Mouse (Mus musculus) neural tube, embryonic 12.5 days (tissue): ENCODE data around the gene Spry1. TPM values are rescaled to one million over a fixed set of nuclear protein-coding genes. Genes with fewer than 3 reads are reported as not detected.
"Not testable (repeated sequence)": the region's sequence is repeated elsewhere in the genome, so short reads cannot be mapped to it uniquely, and the experiment has no call there.

Experiments used
- ATAC-seq: fragments of 200-750 bp; cut with Nextera tagmentation; 2 replicates; pipeline ENCODE4 v1.8.0; 2017; ENCODE audit warnings: low read depth, mild to moderate bottlenecking, moderate TSS enrichment, moderate library complexity; ENCODE audit not compliant: low FRiP score
- H3K27ac ChIP-seq: fragments of 300-500 bp; sonication (generic); 2 replicates; pipeline ENCODE4 v1.5.1; 2016
- H3K27me3 ChIP-seq: fragments of 300-500 bp; sonication (generic); replicated peaks from 2 replicates; pipeline ENCODE4 v1.6.1; 2016; ENCODE audit warnings: mild to moderate bottlenecking
- H3K36me3 ChIP-seq: fragments of 300-500 bp; sonication (generic); 2 replicates; pipeline ENCODE4 v1.6.1; 2016; ENCODE audit warnings: mild to moderate bottlenecking
- H3K4me1 ChIP-seq: fragments of 300-500 bp; sonication (generic); 2 replicates; pipeline ENCODE4 v1.6.1; 2016
- H3K4me2 ChIP-seq: fragments of 300-500 bp; sonication (generic); replicated peaks from 2 replicates; pipeline ENCODE4 v1.6.1; 2016; ENCODE audit warnings: mild to moderate bottlenecking
- H3K4me3 ChIP-seq: fragments of 300-500 bp; sonication (generic); 2 replicates; pipeline ENCODE4 v1.5.1; 2016
- H3K9ac ChIP-seq: fragments of 300-500 bp; sonication (generic); 2 replicates; pipeline ENCODE4 v1.6.1; 2016; ENCODE audit warnings: mild to moderate bottlenecking
- H3K9me3 ChIP-seq: fragments of 300-500 bp; sonication (generic); 2 replicates; pipeline ENCODE4 v1.6.1; 2016; ENCODE audit warnings: mild to moderate bottlenecking
- WGBS: fragments of 180-500 bp; shearing (Covaris S2); methylation state at CpG from one replicate; pipeline ENCODE4 v1.1.7; 2016; 5-methylcytosine and 5-hydroxymethylcytosine counted together
- polyA plus RNA-seq: library from polyadenylated mRNA; unstranded; fragments of >200 nt; fragmentation: Nextera tagmentation; extraction: Ambion mirVana; gene quantifications from 2 replicates; pipeline ENCODE4 v1.2.1, GENCODE M21; 2016

Gene Spry1
- 5.0 and 6.9 TPM in 2 replicates for polyA plus RNA-seq

DNA sequence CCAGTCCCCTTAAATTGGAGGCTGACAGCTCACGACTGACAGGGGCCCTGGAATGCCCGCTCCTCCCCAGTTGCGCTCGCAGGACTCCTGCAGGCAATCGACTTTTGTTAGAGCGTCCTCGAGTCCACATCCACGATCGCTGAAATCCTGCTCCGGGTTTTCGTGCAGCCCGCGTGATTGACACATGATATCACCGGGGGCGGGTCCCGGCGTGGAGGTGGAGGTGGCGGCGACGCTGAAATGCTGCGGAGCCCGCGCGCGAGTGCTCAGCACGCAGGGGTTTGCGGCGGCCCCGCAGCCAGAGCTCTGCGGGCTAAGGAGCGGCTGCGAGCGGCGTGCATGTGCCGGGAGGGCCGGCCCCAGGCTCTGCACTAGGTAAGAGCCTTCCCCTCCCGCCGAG is at the start of gene Spry1:
Gene Spry1 (plus strand): TSS at position 258 of the 400 bp plus-strand sequence.
- Histone ChIP-seq H3K4me2 (peak within 1 kb of the TSS; percentile 90), H3K36me3 (peaks cover 13% of the 10 kb centered on the region), H3K9me3 (no peaks in the 10 kb centered on the region), H3K9ac (peak within 1 kb of the TSS; percentile 75), H3K27me3 (peaks cover 21% of the 10 kb centered on the region), H3K4me3 (peak within 1 kb of the TSS; percentile 80), H3K4me1 (peaks cover 15% of the 10 kb centered on the region), H3K27ac (peak within 1 kb of the TSS; percentile 60; the same call in 1 of the 2 replicates)
- under 1% methylated on average over 38 of the region's 38 CpGs for WGBS
- peak; percentile 89 for ATAC-seq

DNA sequence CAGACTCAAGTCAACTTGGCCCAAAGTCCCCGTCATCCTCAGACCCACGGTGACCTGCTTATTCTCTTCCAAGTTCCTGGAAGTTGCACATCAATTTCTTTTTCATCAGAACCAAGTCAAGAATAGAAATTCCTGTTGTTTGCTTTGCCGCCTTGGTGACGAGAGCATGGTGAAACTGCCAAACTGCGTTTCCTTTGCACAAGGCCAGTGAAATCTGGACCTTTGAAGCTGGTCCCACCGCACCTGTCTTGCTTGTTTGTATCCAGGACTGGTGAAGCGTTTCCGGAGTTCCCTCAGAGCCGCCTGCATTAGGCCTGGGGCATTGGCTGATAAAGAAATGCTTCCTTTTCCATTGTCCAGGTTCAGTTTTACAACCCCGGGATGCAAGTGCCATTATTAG is 44.0 kb upstream of the Spry1 start:
- no peaks in the 10 kb centered on the region for H3K27me3 ChIP-seq
- H3K4me3 ChIP-seq: no peak overlapping the region
- H3K4me1 ChIP-seq: peaks cover 2% of the 10 kb centered on the region; the same call in 1 of the 2 replicates
- H3K27ac ChIP-seq: no peak overlapping the region
- no peaks in the 10 kb centered on the region for H3K9me3 ChIP-seq
- ATAC-seq: no peak
- no peak overlapping the region for H3K4me2 ChIP-seq
- H3K36me3 ChIP-seq: no peaks in the 10 kb centered on the region
- H3K9ac ChIP-seq: no peak overlapping the region
- WGBS: 58% methylated on average over 10 of the region's 10 CpGs

DNA sequence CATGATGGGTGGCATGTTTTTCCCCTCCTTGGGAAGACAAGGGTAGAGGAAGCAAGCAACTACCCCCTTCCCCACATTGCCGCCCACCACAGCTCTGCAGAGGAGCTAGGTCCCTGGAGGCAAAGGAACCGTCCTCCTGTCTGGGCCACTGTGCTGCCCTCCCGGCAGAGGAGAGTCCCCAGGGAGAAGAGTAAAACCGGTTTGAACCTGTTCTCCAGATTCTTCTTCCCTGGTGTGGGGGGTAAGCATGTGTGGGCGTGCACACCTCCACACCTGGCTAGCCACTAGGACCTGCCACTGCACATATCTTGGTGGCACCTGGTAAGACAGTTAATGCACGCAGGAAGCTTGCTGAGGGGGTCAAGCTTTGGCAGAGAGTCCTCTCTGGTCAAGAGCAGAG is 43.2 kb upstream of the Spry1 start:
- 0 out of 2 replicates have a peak, but pooled peaks have one; percentile 13 for ATAC-seq
- Histone ChIP-seq H3K27ac (no peak overlapping the region), H3K4me2 (no peak overlapping the region), H3K4me1 (peaks cover 2% of the 10 kb centered on the region; the same call in 1 of the 2 replicates), H3K9me3 (no peaks in the 10 kb centered on the region), H3K27me3 (no peaks in the 10 kb centered on the region), H3K4me3 (no peak overlapping the region), H3K9ac (no peak overlapping the region), H3K36me3 (no peaks in the 10 kb centered on the region)
- 69% methylated on average over 6 of the region's 6 CpGs for WGBS

DNA sequence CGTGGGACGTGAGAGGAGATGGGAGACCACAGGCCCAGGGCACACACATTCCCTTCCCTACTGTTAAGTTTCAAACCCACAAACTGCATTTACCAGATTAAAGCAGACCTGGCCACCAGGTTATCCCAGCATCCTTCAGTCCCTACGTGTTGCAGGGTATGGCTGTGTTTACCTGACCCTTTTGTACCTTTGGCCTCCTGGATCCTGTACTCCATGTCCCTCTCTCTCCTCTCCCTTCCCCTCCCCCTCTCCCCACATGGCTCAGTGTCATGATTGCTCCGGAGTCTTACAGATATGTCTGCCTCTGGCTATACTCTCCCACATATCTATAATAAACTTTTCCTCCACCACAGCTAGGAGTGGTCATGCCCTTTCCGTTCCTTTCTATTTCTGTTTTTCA is 42.5 kb upstream of the Spry1 start:
- no peak overlapping the region for H3K9ac ChIP-seq
- H3K9me3 ChIP-seq: no peaks in the 10 kb centered on the region
- no peaks in the 10 kb centered on the region for H3K27me3 ChIP-seq
- H3K4me2 ChIP-seq: no peak overlapping the region
- H3K4me3 ChIP-seq: no peak overlapping the region
- peaks cover 2% of the 10 kb centered on the region; the same call in 1 of the 2 replicates for H3K4me1 ChIP-seq
- WGBS: 86% methylated on average over 5 of the region's 5 CpGs
- no peaks in the 10 kb centered on the region for H3K36me3 ChIP-seq
- ATAC-seq: no peak
- H3K27ac ChIP-seq: no peak overlapping the region

DNA sequence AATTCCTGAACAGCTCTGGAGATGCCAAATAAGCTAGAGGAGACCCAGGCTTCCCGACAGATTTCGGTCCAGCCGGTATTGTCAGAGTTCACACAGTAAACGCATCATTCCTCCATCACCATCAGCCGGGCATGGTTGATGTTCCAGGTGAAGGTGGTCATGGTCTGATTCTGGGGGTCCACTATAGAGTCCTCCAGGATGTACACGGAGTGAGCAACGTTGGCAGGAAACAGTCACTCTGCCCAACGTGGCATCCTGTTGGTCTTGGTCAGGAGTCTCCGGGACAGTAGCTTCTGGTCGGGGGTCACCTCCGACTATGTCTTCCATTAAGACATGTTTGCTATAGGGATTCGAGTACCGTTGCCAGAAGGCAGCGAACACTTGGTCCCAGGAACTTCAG is 40.1 kb upstream of the Spry1 start:
- H3K27me3 ChIP-seq, H3K36me3 ChIP-seq, H3K4me2 ChIP-seq, H3K4me3 ChIP-seq, H3K4me1 ChIP-seq, H3K9me3 ChIP-seq, ATAC-seq, H3K9ac ChIP-seq, H3K27ac ChIP-seq: not testable (repeated sequence)
- 95% methylated on average over 14 of the region's 14 CpGs for WGBS

DNA sequence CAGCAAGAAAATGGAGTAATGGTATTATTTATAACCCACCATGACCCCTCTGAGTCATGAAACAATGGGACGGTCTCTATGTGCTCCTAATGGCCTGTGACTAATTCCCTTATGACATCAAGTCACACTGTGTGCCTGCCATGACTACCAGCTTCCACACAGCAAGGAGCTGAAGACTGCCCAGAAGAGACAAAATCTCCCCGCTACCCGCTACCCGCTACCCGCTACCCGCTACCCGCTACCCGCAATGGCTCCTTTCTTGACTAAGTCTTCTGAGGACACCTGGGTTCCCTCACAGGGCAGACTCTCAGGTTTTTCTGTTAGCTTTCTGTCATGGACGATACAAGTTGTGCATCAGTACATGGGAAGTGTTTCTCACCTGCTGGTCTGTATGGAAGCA is 37.4 kb upstream of the Spry1 start:
- no peak for ATAC-seq
- 94% methylated on average over 9 of the region's 9 CpGs for WGBS
- no peaks in the 10 kb centered on the region for H3K36me3 ChIP-seq
- H3K27ac ChIP-seq: no peak overlapping the region
- no peak overlapping the region for H3K9ac ChIP-seq
- no peaks in the 10 kb centered on the region for H3K9me3 ChIP-seq
- H3K4me2 ChIP-seq: no peak overlapping the region
- H3K27me3 ChIP-seq: no peaks in the 10 kb centered on the region
- no peaks in the 10 kb centered on the region for H3K4me1 ChIP-seq
- H3K4me3 ChIP-seq: no peak overlapping the region

DNA sequence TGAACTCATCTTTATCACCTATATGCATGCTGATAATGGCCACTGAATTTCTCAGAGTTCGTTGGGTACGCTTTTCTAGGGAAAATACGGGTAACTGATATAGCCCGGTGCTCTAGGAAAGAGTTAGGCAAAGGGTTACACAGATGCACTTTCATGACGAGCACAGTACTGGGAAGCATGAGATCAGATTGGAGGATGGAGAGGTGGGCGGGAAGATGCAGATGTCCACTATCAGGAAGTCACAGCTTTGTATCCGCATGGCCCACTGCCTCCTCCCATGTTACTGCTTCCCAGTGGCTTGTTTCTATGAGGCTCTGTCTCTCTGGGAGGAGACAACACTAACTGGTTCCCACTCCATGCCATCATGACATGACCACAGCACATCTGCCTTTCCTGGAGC is 36.9 kb upstream of the Spry1 start:
- no peak for ATAC-seq
- H3K27ac ChIP-seq: no peak overlapping the region
- H3K27me3 ChIP-seq: no peaks in the 10 kb centered on the region
- WGBS: 88% methylated on average over 7 of the region's 7 CpGs
- H3K4me3 ChIP-seq: no peak overlapping the region
- H3K9ac ChIP-seq: no peak overlapping the region
- H3K36me3 ChIP-seq: no peaks in the 10 kb centered on the region
- no peak overlapping the region for H3K4me2 ChIP-seq
- H3K4me1 ChIP-seq: no peaks in the 10 kb centered on the region
- H3K9me3 ChIP-seq: no peaks in the 10 kb centered on the region

DNA sequence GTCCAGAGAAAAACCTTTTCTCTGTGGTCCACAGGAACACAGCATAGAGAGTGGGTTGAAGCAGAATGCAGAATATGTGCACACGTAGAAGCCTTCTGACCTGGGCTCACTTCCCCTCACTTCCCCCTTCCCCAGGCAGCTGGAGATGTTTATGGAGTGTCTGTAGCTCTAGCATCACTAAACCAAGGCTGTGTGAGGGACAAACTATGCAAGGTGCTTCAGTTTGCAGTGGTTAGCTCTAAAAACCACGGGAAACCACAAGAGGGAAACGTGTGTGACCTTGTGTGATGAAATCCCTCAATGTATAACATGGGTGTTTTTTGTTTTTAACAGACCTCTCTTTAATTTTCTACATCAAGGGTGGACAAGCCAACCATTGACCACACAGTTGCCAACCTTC is 36.2 kb upstream of the Spry1 start:
- Histone ChIP-seq H3K4me1 (no peaks in the 10 kb centered on the region), H3K27me3 (no peaks in the 10 kb centered on the region), H3K4me3 (no peak overlapping the region), H3K4me2 (no peak overlapping the region), H3K9ac (no peak overlapping the region), H3K9me3 (no peaks in the 10 kb centered on the region), H3K27ac (no peak overlapping the region), H3K36me3 (no peaks in the 10 kb centered on the region)
- WGBS: 88% methylated on average over 3 of the region's 3 CpGs
- no peak for ATAC-seq

DNA sequence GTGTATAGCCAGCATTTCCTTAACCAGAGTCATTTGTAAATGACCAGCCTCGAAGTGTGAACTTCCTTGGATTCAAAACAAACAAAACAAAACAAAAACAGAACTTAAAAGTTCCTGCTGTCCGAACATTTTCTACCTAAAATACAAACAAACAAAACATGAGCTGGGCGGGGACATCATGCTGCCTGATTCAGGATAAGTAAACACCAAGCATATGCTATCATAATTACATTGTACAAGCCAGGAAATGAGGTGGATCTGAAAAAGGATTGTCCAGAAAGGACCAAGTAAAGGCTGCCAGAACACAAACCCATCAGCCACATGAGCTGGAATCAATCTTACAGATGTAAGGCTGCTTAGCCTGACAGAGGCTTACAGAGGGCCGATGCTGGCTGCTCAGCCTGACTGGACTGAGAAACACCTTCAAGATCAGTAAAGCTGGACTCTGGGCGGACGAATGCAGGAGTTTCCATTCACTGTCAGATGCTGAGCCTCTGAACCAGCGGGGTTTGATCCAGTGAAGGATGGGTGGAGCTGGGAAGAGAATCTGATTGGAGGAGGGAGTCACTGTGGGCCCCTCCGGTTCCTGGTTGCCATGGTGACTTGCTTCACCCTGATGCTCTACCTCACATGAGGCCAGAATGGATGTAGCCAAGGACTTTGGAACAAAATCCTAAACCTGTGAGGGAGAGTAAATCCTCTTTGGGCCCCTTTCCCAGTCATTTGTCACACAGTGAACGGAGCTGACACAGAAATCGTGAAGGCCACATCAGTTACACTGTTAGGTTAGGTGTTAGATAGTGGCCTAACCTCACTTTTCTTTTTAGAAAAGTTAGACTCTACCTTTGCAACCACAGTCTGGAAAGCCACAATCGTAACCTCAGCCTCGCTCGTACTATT is 34.5 kb upstream of the Spry1 start:
- Histone ChIP-seq H3K36me3 (no peaks in the 10 kb centered on the region), H3K27ac (no peak overlapping the region), H3K4me1 (no peaks in the 10 kb centered on the region), H3K9ac (no peak overlapping the region), H3K4me3 (no peak overlapping the region), H3K27me3 (no peaks in the 10 kb centered on the region), H3K4me2 (no peak overlapping the region), H3K9me3 (peaks cover 4% of the 10 kb centered on the region; the same call in 1 of the 2 replicates)
- ATAC-seq: no peak; the same call in 1 of the 2 replicates
- WGBS: 71% methylated on average over 13 of the region's 13 CpGs

DNA sequence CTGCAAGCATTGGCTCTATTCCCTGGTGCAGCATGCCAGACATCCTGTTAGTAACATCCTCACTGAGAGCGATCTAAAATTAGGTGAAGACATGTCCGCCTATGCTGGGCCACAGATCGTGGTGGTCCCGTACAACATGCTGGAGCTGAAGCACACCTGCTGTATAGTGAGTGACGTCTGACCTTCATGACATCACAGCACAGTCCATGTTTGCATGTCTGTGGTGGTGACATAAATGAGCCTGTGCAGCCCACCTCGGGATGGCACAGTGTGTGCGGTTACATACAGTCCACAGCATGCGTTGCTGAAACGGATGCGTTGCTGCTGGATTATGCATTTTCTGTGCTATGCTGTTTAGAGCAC is 33.9 kb upstream of the Spry1 start:
- WGBS: 94% methylated on average over 10 of the region's 10 CpGs
- Histone ChIP-seq H3K4me1 (no peaks in the 10 kb centered on the region), H3K4me3 (no peak overlapping the region), H3K36me3 (no peaks in the 10 kb centered on the region), H3K9me3 (peaks cover 4% of the 10 kb centered on the region; the same call in 1 of the 2 replicates), H3K27me3 (no peaks in the 10 kb centered on the region), H3K4me2 (no peak overlapping the region), H3K9ac (no peak overlapping the region), H3K27ac (no peak overlapping the region)
- ATAC-seq: no peak

DNA sequence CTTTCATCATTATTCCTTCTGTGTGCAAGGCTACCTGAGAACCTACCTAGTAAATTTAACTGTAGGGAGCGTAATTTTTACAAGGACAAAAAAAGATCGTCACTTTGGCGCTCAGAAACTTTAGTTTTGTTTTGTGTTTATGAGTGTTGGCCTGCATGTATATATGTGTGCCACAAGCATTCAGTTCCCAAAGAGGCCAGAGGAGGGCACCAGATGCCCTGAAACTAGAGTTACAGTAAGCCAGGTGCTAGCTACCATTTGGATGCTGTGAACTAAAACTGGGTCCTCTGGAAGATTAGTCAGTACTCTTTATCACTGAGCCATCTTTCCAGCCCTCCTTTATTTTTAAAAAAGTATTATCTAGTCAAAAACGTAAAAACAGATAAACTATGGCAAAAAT is 30.8 kb upstream of the Spry1 start:
- H3K4me2 ChIP-seq: no peak overlapping the region
- H3K9me3 ChIP-seq: peaks cover 4% of the 10 kb centered on the region; the same call in 1 of the 2 replicates
- ATAC-seq: no peak
- no peaks in the 10 kb centered on the region for H3K4me1 ChIP-seq
- H3K4me3 ChIP-seq: no peak overlapping the region
- H3K27ac ChIP-seq: no peak overlapping the region
- WGBS: 82% methylated on average over 4 of the region's 4 CpGs
- no peaks in the 10 kb centered on the region for H3K36me3 ChIP-seq
- H3K9ac ChIP-seq: no peak overlapping the region
- H3K27me3 ChIP-seq: no peaks in the 10 kb centered on the region

DNA sequence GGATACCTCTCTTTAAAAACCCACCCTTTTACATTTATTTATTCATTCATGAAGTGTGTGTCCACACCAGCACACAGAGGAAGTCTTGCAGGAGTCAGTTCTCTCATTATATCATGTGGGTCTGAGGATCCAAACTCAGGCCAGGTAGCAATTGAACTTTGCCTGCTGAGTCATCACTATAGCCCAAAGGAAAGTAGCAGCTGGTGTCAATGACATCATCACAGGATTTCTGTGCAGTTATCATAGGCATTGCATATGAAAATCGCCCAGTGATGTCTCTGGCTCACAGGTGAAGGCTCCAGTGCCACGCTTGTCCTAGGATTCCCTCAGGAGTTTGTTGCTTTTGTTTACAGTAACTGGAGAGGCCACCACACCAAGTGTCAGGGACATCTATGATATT is 29.1 kb upstream of the Spry1 start:
- Histone ChIP-seq H3K36me3 (no peaks in the 10 kb centered on the region), H3K27ac (no peak overlapping the region), H3K4me2 (no peak overlapping the region), H3K27me3 (no peaks in the 10 kb centered on the region), H3K4me1 (no peaks in the 10 kb centered on the region), H3K9me3 (peaks cover 4% of the 10 kb centered on the region; the same call in 1 of the 2 replicates), H3K9ac (no peak overlapping the region), H3K4me3 (no peak overlapping the region)
- no peak for ATAC-seq
- 92% methylated on average over 2 of the region's 2 CpGs for WGBS

DNA sequence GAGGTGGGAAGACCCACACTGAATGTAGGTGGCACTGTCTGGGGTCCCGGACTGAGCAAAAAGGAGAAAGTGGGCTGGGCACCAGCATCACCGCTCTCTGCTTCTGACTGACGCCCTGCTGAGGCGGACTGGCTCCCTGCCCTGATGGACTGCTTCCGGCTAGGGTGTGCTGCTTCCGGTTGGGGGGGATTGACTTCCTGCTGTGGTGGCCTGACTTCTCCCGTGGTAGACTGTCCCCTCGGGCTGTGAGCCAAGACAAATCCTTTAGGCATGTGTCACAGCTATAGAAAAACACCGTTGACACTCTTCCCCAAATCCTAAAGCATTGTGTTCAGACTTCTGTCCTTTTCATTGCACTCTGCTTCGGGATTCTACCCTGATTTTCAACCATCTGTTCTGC is 26.0 kb upstream of the Spry1 start:
- Histone ChIP-seq H3K36me3 (no peaks in the 10 kb centered on the region), H3K4me3 (no peak overlapping the region), H3K27ac (no peak overlapping the region), H3K4me1 (no peaks in the 10 kb centered on the region), H3K9me3 (peaks cover 4% of the 10 kb centered on the region; the same call in 1 of the 2 replicates), H3K4me2 (no peak overlapping the region), H3K27me3 (no peaks in the 10 kb centered on the region), H3K9ac (no peak overlapping the region)
- no peak for ATAC-seq
- 66% methylated on average over 10 of the region's 10 CpGs for WGBS
